Mouse (Mus musculus) adrenal gland, adult 2 months (tissue): ENCODE results near the gene Chodl. TPM values are rescaled to one million over a fixed set of nuclear protein-coding genes. Genes with fewer than 3 reads are reported as not detected.

ENCODE experiments used
- DNase-seq: peaks from one replicate; pipeline ENCODE4 v3.0.0; 2021
- long read RNA-seq: library from polyadenylated mRNA; stranded (forward); transcript quantifications from one replicate; pipeline ENCODE4 v2.0.0, GENCODE M21; 2021
- polyA plus RNA-seq: library from polyadenylated mRNA; depleted of rRNA; stranded (reverse); fragments of >200 nt; gene quantifications from 2 replicates; pipeline ENCODE4 v1.2.3, GENCODE M21; 2012; rRNA removed
- total RNA-seq, 2 experiments: library from RNA; stranded (reverse); gene quantifications; 2 replicates each; pipeline ENCODE4 v1.2.3; 2021

Chodl gene
- total RNA-seq = under 1 TPM; 0.66 to 0.69 TPM
- polyA plus RNA-seq = 0.13 and 0.15 TPM in 2 replicates
- long read RNA-seq = 0 reads

- peak; percentile 2 for DNase-seq
Observed at GRCm38 (mm10) chr16:78930382-78931286, at the start of gene Chodl. TSS of gene Chodl (plus strand) at chr16:78930948.

GRCm38 (mm10) chr16:78922644-78923043, 8.1 kb upstream of the Chodl start:
- no peak for DNase-seq

- DNase-seq = no peak
Observed at GRCm38 (mm10) chr16:78931287-78932025, 708 bp downstream of the Chodl start.

GRCm38 (mm10) chr16:78934298-78934697, 3.5 kb downstream of the Chodl start:
- DNase-seq = no peak

- no peak for DNase-seq
Observed at GRCm38 (mm10) chr16:78937755-78938154, 7.0 kb downstream of the Chodl start.

- no peak for DNase-seq
Observed at GRCm38 (mm10) chr16:78950359-78950758, 19.6 kb downstream of the Chodl start.

- no peak for DNase-seq
Observed at GRCm38 (mm10) chr16:78957434-78957833, 26.7 kb downstream of the Chodl start.

- no peak for DNase-seq
Observed at GRCm38 (mm10) chr16:78969091-78969731, 38.5 kb downstream of the Chodl start.

- no peak for DNase-seq
Observed at GRCm38 (mm10) chr16:78974099-78974498, 43.4 kb downstream of the Chodl start.

- no peak for DNase-seq
Observed at GRCm38 (mm10) chr16:78976384-78976783, 45.6 kb downstream of the Chodl start.

Other genes starting within 250 kb of the Chodl start
- not detected for gene Tmprss15, start 160.1 kb downstream of the Chodl start, total RNA-seq
- gene Tmprss15, start 160.1 kb downstream of the Chodl start, polyA plus RNA-seq = not detected in 2 replicates